Mouse (Mus musculus) common myeloid progenitor, adult 5-6 weeks (primary cell): Measurements from ENCODE around the gene Btbd9. TPM values are rescaled to one million over a fixed set of nuclear protein-coding genes. Genes with fewer than 3 reads are reported as not detected.

ENCODE experiments used
- ATAC-seq: replicated peaks from 2 replicates; pipeline ENCODE4 v1.8.0; 2016; ENCODE audit warnings: low read depth, mild to moderate bottlenecking, moderate TSS enrichment, inconsistent platforms; ENCODE audit not compliant: poor library complexity, severe bottlenecking
- total RNA-seq: library from RNA; stranded (forward); fragments of 200-1000, 187-1606 nt; gene quantifications from 2 replicates; pipeline ENCODE4 v1.2.3, GENCODE M21; 2017

Gene Btbd9
- total RNA-seq, 1 experiment from 2014 or later: 25.5 TPM

DNA sequence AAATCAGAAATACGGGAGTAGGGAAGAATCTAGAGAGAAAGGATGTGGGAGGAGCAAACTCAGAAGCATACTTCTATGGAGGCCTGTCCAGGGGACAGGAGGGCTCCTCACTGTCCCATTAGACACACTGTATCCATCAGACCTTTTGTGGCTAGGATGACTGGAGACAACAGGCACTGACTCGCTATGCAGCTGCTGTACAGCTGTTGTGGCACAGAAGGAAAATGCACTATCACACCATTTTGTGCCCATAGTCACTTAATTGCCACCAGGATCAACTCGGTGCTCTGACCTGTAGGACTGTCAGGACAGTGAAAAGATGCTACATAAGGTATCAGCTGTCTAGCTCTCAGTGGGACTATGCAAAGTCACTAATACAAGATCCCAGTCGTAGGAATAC is 266.7 kb downstream of the Btbd9 start:
- ATAC-seq: no peak

DNA sequence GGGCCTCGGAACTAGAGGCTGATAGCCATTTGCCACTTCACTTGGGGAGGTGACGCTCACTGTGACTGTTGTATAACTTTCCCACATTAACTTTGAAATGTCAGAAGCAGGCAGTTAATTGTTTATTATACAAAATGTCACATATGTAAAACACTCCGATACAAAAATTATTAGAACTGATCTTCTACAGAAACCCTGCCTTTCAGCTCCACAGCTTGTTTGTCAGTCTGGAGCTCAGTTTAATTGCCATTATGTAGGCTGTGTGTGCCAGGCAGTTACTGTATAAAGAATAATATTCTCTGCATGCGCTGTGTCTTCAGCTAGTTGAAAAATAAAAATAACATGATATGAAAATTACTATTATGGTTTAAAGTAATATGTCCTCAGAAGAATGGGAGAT is 267.4 kb downstream of the Btbd9 start:
- ATAC-seq: no peak

DNA sequence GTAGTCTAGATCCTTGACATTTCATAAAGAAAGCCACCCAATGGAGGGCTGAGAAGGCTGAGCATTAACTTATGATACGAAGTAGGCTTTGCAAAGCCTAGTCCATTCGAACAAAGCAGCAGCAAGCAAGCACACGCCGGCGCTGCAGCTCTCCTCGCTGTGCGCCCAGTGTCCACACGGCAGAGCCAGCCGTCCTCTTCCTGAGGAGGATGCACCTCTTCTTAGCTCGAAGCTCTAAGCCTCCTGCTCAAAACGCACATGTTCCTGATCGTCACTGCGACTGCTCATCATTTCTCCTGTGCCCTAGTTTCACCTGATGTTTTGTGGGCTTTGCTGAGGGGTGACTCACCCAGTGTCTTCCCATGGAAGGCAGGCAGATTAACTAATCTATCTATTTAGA is 268.0 kb downstream of the Btbd9 start:
- no peak for ATAC-seq

DNA sequence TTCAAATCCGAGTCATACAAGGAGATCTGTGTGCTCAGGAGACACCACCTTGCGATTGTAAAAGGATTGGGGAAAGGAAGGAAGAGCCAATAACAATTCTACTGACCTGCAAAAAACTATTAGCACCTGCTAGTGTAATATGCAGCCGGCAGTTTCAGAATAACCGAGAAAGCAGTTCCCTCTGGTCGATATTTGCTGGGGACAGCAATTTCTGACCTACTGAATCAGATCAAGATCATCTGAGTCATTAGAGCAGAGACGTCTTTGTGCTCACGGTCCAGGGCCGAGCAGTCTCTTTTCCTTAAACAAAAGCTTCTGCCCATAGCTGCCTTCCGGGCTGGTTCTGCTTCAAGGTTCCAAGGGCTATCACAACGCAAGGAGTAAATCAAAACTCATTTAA is 269.1 kb downstream of the Btbd9 start:
- ATAC-seq: no peak

DNA sequence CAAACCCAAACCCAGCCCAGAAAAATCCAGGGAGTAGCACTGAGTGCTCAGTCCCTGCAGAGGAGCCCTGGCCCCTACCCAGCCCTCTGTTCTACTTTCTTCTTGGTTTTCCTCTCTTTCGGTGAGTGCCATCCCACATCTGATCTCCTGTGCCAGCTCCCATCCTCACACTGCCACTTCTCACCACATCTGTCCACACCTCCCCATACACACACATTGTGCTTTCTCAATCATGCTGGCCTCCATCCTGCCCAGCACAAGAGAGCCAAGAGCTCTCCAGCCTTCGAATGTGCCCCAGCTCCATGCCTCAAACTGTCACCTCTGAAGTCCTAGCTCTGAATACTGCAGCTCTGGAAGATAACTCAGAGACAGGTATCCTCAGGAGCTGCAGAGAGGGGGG is 271.5 kb downstream of the Btbd9 start:
- no peak for ATAC-seq

DNA sequence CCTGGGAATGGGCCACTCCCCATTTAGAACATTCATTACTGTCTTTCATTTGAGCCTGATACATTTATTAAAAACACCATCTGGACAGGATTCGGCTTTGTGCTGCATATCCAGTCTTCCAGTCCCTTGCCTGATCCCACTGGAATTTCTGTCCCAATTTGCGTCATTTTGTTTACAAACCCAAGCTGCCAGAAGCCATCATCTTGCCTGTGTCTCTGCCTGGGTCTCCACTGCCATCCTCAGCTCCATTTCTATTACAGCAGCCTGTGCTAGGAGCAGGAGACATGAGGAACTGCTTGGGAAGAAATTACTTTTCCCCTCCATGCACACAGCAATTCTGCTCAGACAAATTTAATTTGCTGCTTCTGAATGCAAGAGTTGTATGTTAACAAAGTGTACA is 274.9 kb downstream of the Btbd9 start:
- ATAC-seq: no peak

DNA sequence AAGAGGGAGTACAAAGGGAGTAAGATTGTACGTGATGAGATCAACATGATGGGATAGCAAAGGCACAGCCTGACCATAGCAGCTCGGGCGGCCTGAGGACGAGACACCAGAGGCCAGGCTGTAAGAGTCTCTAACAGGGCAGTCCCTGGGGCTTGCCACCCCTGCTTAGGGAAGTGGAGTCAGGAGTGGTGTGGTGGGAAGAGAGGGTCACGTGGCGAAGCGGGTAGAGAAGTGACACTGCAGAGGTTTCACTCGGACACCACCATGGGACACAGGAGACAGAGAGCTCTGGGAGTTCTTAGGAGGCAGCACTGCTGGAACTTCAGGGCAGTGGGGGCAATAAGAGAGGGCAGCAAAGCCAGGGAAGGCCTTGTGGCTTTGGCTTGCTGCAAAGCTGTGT is 278.9 kb downstream of the Btbd9 start:
- ATAC-seq: no peak

DNA sequence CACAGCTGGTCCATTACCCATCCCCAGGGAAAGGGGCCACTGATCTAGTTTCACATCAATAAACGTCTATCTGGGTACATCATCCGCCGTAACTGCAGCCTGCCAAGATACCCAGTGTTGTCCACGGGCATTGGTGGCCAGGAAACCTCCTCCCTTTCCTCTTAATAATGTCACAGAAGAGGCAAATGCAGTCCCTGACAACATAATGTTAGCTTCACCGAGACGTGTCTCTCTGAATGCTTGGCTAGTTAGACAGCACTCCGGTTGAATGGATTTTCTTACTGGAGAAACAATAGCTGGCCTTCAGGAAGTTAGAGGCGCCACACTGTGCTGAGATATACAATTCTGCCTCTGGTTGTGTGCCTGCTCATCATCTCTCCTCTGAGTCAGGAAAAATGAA is 280.2 kb downstream of the Btbd9 start:
- ATAC-seq: no peak

DNA sequence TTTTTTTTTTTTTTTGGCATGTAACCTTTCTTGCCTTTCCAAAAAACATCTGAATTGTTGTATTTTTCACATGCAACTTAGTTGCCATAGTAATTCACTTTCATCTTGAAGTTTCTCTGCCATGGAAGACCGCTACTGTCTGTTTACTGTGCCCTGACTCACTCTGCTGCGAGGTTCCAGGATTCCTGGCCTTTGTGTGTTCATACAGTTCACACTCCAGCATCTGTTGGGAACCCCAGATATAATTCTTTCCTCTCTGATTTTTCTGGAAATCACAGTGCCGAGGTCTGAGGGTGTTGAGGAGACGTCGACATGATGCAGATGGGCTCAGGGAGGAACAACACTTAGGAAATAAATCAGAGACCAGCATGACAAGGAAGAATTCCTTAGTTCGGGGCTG is 283.6 kb downstream of the Btbd9 start:
- no peak for ATAC-seq

DNA sequence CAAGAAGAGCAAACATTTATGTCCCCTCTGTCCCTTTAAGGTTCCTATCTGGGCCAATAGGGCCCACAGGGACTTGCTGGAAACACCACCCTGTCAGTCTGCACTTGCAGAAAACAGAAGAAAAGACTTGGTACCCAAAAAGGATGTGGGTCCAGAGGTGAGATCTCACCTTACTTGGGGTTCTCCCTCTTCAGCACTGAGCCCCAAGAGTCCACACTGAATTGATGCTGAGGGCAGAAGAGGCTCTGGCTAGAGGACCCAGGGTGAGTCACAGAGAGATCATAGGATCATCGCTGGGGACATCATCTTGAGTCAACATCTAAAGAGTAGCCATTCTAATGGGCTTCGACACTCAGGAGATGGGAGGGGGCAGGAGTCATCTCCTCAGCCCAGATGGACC is 290.6 kb downstream of the Btbd9 start:
- no peak for ATAC-seq

DNA sequence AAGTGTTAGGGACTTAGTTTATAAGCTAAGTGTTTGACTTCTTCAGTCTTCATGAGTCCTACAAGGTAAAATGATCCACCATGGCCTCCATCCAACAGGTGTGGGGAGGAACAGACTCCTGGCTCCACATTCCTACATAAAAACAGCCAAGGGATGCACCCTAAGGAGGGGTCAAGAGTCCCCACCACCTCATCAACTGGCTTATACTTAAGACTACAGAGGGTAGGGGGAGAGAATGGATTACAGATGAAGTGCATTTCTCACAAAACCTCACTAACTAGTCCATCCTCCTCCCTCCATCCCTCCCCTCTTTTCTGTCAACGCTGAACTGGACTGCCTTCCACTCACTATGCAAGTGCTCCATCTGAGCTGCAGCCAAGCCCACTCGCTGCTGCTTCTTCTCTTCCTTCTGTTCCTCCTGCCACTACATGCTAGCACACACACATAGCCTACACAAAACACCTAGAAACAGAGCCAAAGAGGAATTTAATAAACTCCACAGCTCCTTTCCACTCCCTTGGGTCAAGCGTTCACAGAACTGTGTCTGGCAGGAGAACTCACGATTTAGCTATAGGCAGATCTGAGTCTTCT is 292.7 kb downstream of the Btbd9 start:
- ATAC-seq: no peak

DNA sequence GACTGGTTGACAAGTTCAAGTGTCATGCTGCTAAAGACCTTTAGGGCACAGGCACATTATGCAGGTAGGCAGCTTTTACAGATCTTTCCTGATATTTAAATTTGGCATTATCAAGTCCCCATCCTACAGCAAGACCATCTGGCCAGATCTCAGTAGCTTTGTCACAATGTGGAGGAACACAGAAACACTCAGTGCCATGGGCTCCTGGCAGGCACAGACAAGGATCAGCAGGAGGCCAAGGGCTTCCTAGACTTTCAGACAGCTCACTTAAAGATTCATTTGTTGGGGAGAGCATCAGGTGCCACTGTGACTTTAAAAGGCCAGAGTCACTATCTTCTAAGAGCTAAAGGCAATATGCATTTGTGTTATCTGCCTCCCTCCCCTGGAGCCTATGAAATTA is 293.3 kb downstream of the Btbd9 start:
- ATAC-seq: no peak

DNA sequence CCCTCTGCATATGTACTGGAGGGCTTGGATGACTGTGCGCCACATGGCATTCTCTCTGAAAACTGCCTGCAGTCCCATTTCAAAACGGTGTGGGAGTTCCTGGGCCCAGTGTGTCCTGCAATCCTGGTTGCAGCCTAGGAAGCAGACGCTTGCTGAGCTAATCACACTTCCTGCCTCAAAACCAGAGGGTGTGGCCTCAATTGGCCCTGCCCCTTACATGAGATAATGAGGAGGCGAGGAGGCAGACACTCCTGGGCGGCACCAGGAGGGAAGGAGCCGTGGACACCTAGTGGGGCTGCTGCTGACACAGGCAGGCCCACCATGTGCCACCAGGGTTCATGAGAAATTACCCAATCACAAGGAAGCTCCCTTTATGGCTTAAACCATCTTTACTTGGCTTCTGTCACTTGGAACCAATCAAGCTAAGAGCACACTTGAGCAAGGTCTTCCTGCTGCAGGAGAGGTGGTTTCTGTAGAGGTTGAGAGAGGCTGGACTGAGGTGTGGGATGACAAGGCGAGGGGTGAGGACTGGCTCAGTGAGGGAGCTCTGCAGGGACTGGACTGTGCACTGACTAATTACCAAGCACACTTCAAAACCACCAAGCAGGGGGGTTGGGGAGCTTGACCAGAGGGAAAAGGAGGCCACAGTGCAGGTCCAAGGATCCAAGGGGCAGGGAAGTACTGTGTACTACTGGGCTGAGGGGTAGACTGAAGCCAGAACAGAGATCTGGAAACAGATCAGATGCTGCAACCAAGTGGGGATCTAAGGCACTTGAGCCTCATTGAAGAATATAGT is 295.8 kb downstream of the Btbd9 start:
- ATAC-seq: peak; percentile 90

DNA sequence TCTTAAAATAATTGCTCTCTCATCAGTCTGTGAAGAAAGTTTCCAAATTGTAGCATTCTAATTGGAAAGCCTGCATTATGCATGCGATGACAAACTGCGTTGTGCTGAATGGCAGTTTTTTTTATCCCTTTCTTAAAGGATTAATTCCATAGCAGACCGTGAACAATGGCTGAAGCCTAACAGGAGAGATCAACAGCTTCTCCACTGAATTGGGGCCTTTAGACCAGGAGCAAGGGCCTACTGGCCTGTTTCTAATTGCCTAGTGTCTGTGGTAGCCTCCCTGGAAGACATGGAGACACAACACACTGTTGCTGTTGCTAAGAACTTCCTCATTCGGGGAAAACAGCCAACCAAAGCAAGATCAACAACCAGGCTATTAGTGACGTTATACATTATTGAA is 296.6 kb downstream of the Btbd9 start:
- ATAC-seq: no peak

DNA sequence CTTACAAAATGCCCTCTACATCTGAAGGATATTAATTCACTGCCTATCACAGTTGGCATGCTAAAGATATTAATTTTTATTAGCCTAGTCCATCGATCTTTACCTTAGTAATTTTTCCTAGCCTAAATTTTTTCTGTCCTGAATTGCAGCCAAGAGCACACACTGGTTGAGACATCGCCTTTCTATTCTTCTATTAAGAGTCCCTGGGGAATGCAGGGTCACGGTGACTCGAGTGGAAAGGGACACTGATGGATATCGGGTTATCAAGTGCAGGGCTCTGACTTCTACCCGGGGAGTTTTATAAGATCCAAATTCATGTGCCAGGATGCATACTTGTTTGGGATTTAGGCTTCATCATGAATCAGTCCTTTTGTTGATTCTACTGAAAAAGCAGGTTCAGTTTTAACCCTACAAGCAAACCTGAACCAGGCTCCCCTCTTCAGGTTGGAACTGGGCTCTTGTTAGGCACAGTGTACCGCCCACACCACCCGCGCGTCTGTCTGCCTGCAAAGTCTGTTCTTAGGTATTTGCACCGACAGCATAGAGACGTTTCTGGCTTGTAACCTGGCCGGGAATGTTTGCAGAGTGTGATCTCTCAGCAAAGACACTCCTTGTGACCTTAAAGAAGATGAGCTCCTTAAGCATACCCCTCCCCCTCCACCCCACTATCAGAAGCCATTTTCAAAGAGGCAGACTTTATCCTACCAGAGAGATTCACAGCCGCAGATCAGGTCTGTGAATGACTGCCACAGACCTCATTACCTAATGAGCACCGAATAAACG is 297.5 kb downstream of the Btbd9 start:
- no peak for ATAC-seq

DNA sequence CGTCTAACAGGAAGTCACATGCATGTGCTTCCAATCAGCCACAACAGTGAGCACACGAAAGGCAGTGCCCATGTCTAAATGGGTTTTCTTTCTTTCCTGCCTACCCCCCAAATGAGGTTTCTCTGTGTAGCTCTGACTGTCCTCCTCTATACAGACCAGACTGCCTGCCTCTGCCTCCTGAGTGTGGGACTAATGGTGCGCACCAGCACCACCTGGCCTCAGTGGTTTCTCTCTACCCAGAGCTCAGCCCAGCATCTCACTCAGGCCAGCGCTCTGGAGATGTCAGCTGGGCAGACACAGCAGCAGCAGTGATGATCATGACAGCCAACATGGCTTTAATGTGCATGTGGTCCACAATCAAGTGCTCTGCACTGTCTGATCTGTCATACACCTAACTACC is 299.8 kb downstream of the Btbd9 start:
- ATAC-seq: no peak

DNA sequence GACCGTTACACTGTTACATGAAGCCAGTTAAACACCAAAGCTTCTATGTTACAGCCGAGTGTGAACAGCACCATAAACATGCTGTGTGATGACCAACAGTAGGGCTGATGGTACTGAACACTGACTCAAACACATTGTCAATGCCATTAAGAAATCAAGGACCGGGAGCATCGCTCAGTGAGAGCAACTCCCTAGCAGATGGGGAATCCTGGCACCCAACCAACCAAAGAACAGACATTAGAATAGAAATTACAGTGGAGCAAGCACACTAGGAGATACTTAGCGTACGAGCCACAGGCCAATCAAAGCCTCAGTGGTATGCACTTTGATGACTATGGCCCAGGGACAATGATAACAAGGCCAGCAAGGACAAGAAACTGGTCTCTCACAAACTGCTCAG is 303.5 kb downstream of the Btbd9 start:
- no peak for ATAC-seq

DNA sequence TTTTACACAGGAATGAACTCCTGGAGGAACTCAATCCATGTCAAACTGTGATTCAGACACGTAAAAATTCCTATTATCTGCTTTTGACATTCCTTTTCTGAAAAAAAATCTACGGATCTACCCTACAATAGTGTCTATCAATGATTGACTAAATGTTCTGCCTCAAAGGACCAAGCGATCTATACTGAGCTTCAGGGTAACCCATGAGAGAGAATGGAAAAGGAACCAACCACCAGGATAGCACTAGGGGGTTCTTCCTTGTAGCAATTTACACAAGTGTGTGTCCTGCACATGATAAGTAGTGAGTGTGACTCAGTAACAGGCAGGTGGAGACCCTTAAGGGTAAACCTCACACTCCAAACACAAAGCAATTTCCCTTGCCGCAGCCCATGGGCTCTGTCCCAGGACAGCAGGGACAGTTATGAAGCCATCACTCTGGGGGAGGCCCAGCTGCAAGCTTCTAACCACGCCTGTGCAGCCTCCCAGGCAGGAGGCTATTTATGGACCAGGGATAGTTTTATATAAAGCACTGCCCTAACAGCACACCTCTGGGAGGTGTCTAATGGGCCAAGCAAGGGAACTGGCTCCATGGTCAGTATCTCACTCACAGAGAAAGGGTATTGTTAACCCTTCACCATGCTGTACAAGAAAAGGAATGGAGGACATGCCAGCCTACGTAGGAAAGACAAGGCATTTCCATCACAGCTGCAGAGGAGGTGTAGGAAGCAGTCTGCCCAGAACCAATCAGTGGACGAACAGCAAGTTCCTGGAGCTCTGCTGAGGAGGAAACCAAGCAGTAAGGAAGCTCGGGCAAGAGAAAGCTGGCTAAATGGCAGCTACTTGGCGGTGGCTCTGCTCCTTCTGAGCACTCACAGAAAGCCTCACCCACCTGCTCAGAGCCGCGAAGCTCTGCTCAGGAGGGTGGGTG is 306.9 kb downstream of the Btbd9 start:
- ATAC-seq: no peak

DNA sequence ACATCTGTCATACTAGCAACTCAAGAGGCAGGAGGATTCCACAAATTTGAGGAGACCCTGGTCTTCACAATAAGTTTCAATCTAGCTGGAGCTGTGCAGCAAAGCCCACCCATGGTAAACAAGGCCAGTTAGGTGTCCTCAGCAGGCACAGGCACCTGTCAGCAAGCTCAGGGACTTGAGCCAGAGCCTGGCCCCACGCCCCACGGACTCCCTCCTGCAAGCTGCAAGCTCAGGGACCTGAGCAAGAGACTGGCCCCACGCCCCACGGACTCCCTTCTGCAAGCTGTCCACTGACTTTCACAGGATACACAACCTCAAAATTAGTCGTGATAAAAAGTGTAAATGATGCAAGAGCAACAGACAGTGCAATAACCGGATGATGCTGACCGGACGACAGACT is 307.8 kb downstream of the Btbd9 start:
- ATAC-seq: no peak

DNA sequence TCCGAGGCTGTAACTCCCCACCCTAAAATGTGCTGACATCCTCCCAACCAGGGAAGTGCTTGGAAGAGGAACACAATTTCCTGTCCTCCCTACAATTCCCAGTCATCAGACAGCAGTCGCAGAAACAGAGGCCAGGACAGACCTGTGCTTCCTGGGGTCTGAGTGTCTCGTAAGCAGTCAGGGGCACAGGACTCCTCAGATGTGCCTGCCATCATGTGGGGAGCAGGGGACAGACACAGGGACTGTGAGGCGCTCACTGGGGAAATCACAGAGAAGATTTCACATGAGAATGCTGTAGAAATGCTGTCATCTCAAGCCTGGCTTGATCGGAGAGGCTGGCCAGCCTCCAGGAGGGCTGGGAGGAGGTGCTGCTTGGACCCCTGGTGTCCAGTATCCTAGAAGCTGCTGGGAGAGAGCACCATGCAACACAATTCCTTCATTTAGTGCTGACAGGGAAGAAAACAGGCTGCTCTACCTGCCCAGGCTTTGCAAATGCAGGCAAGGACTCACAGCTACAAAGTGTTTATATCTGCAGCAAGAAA is 308.8 kb downstream of the Btbd9 start:
- no peak for ATAC-seq
